Mouse (Mus musculus): ENCODE measurements at regions not wholly inside any gene's neighbourhood (a gene's known extent, or its start where the extent isn't known, plus 50 kb on each side); places are given as distances from the start of the nearest gene placed in this dataset.

DNA sequence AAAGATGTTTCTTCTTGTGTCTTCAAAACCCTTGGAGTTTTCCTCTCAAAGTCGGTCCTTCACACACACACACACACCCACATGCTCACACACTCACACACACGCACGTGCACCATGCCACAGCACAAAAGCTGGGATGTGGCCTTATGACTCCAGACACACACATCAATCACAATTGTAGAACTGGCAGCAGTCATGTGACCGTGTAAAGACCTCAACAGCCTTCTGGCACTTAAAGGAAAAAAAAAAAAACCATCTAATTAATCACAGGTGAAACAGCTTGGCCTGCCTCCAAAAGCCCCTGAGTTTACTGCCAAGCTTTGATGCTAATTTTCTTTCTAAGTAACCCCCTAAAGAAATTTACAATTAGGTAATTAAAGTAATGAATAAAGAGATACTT, 147.1 kb downstream of the Gm45692 start:
- no peak for DNase-seq (ENCODE audit: extremely low spot score in 1 of 2, low spot score in 2 of 2)
- Histone ChIP-seq H3K4me3 (no peak overlapping the region), H3K27ac (no peak overlapping the region)
- intact Hi-C loops (cut with DNase I), result loop anchor here (10.0 kb wide), 1 partner anchor 728 kb away; no protein-coding TSS in a partner anchor
- TF ChIP-seq CTCF (IDR thresholded peaks at IDR 0.05), result no peak

DNA sequence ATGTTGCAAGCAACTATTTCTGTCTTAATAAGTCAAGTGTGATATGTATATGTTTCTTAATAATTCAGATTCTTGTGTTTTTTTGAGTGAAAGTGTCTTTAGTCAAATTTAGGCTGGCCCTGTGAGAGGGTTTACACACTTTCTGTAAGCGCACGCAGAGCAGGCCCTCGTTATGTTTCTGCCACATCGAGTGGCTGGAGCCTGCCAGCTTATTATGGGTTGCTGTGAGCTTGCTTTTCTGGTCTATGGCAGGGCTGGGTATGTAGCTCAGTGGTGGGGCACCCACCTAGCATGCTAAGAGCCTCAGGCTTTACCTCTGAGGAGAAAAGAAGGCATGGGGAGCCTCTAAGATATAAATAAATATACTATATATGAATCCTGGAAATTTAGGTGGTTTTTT, 148.2 kb downstream of the Gm45692 start:
- Histone ChIP-seq H3K4me3 (no peak overlapping the region), H3K27ac (no peak overlapping the region)
- no peak for DNase-seq (ENCODE audit: extremely low spot score in 1 of 2, low spot score in 2 of 2)
- intact Hi-C loops (cut with DNase I), result loop anchor here (10.0 kb wide), 1 partner anchor 727 kb away; no protein-coding TSS in a partner anchor
- no peak for TF ChIP-seq CTCF (IDR thresholded peaks at IDR 0.05)

DNA sequence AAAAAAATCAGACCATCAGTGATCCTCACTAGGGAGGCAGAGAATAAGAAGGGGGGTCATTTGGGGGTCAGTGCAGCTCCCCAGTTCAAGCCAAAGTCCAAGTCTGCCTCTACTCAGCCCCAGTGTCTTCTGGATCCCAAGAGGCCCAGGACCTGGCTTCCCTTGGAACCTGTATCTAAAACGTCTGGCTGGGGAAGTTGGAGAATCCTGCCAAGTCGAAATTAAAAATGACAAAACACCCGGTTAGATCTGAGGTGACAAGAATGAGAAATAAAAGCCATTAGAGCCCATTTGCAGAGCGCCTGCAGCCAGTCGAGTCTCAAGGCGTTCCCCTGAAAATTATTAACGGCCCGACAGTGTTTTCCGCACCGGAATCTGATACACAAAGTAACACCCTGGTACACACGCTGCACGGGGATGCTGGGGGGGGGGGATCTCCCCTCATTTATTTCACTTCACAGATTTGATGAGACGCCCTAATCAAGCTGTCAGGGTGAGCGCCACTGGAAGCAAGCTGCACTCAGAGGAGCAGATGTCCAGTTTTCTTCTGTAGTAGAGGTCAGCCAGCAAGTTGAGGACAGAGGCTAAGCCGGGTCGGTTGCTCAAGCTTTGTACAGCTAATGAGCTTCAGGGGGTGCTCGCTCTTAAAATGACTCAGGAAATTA, 149.5 kb downstream of the Gm45692 start:
- no peak overlapping the region for H3K4me3 ChIP-seq
- DNase-seq (ENCODE audit: extremely low spot score in 1 of 2, low spot score in 2 of 2), result no peak
- no peak overlapping the region for H3K27ac ChIP-seq
- intact Hi-C loops (cut with DNase I), result loop anchor here (10.0 kb wide), 1 partner anchor 726 kb away; no protein-coding TSS in a partner anchor
- no peak for TF ChIP-seq CTCF (IDR thresholded peaks at IDR 0.05)

DNA sequence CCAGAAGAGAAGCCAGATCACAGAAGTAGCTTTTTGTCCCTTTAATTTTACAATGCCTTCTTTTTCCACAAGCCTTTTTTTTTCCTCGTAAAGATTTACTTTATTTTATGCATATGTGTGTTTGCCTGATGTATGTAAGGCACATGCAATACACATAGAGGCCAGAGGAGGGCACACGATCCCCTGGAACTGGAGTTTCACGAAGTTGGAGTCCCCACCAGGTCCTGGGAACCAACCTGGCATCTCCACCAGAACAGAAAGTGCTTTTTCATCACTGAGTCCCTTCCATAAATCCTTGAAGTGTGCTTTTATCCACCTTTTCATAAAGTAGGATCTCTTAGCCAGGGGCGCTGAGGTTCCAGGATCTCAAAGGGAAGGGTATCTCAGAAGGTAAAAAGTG, 152.8 kb downstream of the Gm45692 start:
- DNase-seq (ENCODE audit: extremely low spot score in 1 of 2, low spot score in 2 of 2), result peak in 1 of 2 experiments; percentile 16
- Histone ChIP-seq H3K4me3 (no peak overlapping the region), H3K27ac (no peak overlapping the region)
- peak; percentile 52 for TF ChIP-seq CTCF (IDR thresholded peaks at IDR 0.05)
- intact Hi-C loops (cut with DNase I), result no loop called here

DNA sequence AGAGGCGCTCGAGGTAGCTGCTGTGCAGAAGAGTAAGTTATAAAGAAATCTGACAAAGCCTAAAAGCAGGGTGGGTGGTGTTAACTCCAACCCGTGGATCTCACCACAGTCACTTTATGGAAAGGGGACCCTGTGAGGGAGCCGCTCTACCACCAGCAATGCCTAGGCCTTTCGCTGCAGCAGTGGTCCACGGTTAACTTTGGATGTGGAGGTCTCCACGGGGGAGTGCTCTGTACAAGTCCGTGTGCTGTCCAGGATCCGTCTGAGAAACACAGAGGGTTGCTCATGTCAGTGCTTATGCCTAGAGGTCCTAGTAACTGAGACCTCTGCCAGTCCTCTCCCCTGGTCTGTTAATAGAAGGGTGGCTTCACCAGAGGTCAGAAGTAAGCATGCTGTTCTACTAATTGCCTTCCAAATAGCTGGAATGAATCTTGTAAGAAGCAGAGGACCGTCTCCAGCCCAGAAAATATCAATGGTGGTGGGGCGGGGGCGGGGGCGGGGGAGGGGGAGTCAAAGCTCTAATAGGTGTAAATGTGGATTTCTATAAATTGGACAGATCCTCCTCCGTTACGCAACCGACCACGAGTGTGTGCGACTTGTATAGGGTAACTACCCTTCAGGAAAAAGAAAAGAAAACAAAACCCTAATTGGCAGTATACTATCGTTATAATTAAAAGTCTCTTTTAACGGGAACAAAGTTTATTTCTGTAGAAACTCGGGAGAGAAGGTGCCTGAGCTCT, 153.5 kb downstream of the Gm45692 start:
- no peak for TF ChIP-seq CTCF (IDR thresholded peaks at IDR 0.05)
- Histone ChIP-seq H3K27ac (no peak overlapping the region), H3K4me3 (no peak overlapping the region)
- intact Hi-C loops (cut with DNase I), result no loop called here
- no peak for DNase-seq (ENCODE audit: extremely low spot score in 1 of 2, low spot score in 2 of 2)

DNA sequence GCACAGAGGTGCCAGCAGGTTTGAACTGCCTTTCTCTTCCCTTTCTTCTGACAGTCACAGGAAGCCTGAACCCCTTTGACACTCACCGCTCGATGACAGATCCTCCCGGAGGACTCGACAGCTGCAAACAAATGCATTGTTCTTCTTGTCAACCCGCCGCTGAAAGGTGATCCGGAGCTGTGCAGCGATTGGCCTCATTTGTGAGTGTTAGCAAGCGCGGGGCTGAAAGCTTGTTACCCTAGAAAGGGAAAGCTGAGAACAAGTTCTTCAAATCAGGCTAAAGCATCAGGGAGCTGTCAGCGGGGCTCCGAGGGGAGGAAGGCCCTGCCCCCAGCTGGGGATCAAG, 154.1 kb downstream of the Gm45692 start:
- Histone ChIP-seq H3K4me3 (no peak overlapping the region), H3K27ac (no peak overlapping the region)
- DNase-seq (ENCODE audit: extremely low spot score in 1 of 2, low spot score in 2 of 2), result no peak
- intact Hi-C loops (cut with DNase I), result no loop called here
- no peak for TF ChIP-seq CTCF (IDR thresholded peaks at IDR 0.05)

DNA sequence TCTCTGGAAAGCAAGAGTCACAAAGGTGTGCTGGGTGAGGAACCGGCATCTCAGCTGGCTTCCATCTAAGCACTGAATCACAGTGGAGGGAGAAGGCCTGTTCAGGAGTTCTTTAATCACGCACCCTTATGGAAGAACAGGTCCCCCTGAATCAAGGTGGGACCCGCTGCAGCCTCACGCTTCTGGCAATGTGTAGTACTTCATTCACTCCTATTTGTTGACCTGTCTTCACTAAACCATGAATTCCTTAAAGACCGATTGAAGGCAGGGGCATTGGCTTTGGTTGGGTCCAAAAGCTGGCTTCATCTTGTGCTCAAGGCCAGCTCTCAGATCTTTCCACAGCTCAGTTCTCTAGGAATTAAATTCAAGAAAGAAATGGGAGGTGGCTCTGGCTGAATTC, 154.5 kb downstream of the Gm45692 start:
- H3K27ac ChIP-seq, result no peak overlapping the region
- DNase-seq (ENCODE audit: extremely low spot score in 1 of 2, low spot score in 2 of 2), result no peak
- no peak for TF ChIP-seq CTCF (IDR thresholded peaks at IDR 0.05)
- intact Hi-C loops (cut with DNase I), result no loop called here
- no peak overlapping the region for H3K4me3 ChIP-seq

DNA sequence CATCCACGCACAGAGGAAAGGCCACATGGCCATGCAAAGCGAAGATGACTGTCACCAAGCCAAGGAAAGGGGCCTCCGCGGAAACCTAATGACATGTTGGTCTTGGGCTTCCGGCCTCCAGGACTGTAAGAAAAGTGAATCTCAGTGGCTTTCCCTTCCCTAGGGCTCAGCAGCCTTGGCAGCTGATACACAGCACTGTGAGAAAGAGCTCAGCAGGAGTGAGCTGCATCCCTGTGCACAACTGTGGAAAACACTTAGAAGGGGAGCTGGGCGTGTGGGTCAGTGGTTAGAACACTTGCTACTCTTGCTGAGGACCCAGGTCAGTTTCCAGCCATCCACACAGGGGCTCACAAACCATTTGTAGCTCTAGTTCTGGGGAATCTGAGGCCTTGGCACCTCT, 155.1 kb downstream of the Gm45692 start:
- no peak for TF ChIP-seq CTCF (IDR thresholded peaks at IDR 0.05)
- Histone ChIP-seq H3K27ac (no peak overlapping the region), H3K4me3 (no peak overlapping the region)
- intact Hi-C loops (cut with DNase I), result no loop called here
- no peak for DNase-seq (ENCODE audit: extremely low spot score in 1 of 2, low spot score in 2 of 2)

DNA sequence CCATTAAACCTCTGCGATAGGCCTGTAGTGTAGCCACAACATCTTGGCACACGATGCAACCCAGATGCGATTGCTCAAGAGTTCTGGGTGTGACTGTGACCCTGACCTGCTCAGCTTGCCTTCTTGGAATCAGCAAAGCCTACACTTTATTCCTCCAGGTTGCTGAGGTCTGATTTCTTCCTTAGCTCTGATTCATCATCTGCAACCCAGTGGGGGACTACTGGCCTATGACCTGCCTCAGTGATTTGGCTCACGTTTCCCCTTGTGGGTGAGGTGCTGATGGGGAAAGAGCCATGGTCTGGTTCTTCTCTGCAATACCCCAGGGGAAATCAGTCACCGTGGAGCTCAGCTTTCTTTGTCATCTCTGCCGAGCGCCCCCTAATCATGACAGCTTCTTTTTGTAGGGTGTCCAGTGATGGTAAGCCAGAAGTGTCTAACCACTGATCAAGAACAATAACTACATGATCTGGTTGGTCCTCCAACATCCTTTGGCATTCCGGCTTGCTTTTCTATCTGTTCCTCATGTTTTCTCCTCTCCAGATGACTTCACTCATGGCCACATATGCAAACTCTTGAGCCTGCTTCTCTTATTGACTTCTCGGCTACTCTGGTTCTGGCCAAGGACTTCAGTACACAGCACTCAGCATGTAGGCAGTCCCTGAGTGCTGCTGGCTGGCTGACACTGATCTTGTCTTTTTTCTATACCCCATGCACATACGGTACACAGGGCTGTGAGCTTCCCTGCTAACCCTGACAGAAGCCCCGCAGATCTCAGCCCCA, 163.0 kb downstream of the Gm45692 start:
- no peak for TF ChIP-seq CTCF (IDR thresholded peaks at IDR 0.05)
- Histone ChIP-seq H3K4me3 (no peak overlapping the region), H3K27ac (no peak overlapping the region)
- intact Hi-C loops (cut with DNase I), result no loop called here
- no peak for DNase-seq (ENCODE audit: extremely low spot score in 1 of 2, low spot score in 2 of 2)

DNA sequence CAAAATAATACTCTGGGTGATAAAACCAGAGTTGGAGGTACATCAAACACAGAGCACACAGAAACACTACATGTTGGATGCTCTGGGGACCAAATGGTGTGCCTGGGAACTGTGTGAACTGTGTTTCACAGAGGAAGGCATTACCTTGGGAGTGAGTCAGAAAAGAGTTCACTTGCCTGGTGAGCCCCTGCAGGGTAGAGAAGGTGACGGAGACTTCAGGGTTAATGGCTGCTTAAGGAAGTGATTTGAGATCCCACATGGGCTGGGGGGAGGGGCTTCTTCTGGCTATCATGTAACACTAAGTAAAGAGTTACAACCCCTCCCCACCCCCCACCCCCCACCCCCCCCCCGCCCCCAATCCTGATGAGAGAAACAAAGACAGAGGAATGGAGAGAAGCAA, 164.6 kb downstream of the Gm45692 start:
- intact Hi-C loops (cut with DNase I), result no loop called here
- H3K27ac ChIP-seq, result no peak overlapping the region
- no peak overlapping the region for H3K4me3 ChIP-seq
- no peak for DNase-seq (ENCODE audit: extremely low spot score in 1 of 2, low spot score in 2 of 2)
- TF ChIP-seq CTCF (IDR thresholded peaks at IDR 0.05), result no peak

DNA sequence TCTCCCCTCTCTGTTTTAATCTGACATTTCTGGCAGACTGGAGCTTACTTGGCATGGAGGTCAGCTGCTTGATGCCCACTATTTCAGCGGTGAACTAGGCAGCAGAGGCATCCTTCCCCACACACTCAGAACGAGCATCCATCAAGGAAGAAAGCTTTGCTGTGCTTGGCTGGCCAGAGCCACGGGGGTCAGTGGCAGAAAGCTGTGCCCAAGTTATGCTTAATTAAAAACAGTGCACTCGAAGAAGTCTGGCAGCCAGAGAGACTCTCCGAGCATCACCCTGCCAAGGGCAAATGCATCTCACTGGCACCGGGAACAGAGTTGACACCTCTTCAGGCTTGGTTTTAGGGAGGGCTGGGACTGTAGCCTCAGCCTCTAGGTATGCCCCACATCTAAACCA, 168.3 kb downstream of the Gm45692 start:
- Histone ChIP-seq H3K27ac (no peak overlapping the region), H3K4me3 (no peak overlapping the region)
- intact Hi-C loops (cut with DNase I), result no loop called here
- no peak for DNase-seq (ENCODE audit: extremely low spot score in 1 of 2, low spot score in 2 of 2)
- no peak for TF ChIP-seq CTCF (IDR thresholded peaks at IDR 0.05)

DNA sequence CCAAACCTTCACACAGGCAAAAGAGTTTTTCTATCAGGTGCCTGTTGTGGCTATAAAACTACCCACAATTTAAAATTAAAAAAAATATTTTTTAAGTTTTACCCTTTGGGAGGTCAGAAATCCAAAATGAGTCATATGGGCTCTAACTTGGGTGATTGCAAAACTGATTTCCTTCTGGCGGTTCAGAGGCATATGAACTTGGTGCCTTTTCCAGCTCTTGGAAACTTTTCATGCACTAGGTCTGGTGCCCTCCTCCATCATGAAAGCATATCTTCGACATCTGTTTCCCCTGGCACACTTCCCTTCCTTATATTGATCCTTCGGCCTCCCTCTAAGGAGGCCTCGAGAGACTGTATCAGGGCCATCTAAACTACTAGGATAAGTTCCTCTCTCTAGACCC, 168.8 kb downstream of the Gm45692 start:
- no peak overlapping the region for H3K4me3 ChIP-seq
- no peak for DNase-seq (ENCODE audit: extremely low spot score in 1 of 2, low spot score in 2 of 2)
- no peak for TF ChIP-seq CTCF (IDR thresholded peaks at IDR 0.05)
- intact Hi-C loops (cut with DNase I), result no loop called here
- no peak overlapping the region for H3K27ac ChIP-seq

Measured in left cerebral cortex, adult 2 months (tissue).